Mouse (Mus musculus) forelimb bud, embryonic 11.5 days (tissue): ENCODE results near the gene Zbp1.
A peak's percentile ranks its signal among the peaks of the same experiment; 100 is the strongest.

ENCODE experiments used
- DNase-seq: peaks from one replicate; pipeline ENCODE4 v3.0.0-alpha.2; 2012; ENCODE audit warnings: low read depth, low spot score

Gene Zbp1

DNA sequence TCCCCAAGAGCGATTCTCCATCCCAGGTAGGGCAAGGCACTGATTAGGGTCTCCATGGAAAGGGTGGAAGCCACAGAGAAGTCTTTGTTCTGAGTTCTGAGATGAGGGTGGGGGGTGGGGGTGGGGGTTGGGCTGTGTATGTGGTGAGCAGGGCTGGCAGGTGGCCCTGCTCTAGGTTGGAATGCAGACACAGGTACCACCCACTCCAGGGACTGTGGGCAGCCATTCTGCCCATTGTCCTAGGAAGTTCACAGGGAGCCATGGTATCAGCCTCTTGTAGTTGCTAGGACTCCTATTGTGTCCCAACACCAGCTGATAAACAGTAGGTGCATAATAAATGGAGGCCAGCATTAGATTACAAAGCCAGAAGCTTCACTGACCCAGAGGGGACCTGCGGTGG is 28.5 kb upstream of the Zbp1 start:
- no peak for DNase-seq

DNA sequence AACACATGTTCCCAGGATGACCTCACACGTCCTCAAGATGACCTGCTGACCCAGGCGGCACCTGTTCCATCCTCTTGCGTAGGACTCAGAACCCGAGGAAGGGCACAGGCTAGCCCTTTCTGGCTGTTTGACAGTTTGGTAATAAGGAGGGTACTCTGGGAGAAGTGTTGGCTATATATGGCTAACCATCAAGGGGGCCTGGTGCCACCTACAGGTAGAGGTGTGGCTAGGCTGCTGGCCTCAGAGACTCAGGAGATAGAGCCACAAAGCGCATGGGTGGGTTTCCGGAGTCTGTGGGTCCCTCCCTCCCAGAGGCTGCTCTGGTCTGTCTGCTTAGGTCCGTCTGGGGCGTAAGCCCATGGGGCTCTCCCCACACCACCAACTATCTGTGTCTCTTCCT is 28.0 kb upstream of the Zbp1 start:
- DNase-seq: no peak

- DNase-seq: no peak
Measured at GRCm38 (mm10) chr2:173245258-173245657, 26.5 kb upstream of the Zbp1 start.

DNA sequence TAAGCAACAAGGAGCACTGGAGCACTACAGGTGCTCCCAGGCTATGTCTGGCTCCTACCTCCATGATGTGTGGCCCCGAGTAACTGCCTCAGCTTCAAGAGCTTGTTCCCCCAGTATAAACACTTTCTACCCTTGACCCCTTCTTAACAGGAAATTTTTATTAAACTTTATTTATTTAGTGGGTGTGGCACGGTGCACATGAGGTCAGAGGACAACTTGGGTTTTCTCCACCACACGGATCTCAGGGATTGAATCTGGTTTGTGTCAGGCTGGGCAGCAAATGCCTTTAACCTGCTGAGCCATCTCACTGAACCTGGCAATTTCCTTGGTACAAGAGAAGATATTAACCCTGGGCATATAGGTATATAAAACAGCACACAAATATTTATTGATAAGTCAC is 25.4 kb upstream of the Zbp1 start:
- no peak for DNase-seq

- DNase-seq: no peak
Measured at GRCm38 (mm10) chr2:173243616-173244015, 24.9 kb upstream of the Zbp1 start.

DNA sequence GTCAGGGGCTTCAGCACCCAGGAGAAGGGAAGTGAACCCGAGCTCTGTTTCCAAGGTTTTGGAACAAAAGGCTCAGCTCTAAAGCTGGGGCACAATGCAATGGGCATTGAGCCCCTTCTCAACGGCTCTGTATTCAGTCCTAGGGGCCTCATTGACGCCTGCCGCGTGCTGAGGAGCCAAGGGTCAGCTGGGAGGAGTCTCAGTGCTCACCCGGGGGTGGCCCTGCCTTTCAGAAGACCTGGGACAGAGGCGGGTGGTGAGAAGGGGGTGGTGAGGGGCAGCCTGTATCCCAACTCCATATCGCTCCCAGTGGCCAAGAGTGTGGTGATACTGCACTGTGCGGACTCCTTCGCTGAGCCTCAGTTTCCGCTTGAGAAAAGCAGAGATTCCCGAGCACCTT is 24.2 kb upstream of the Zbp1 start:
- no peak for DNase-seq

DNA sequence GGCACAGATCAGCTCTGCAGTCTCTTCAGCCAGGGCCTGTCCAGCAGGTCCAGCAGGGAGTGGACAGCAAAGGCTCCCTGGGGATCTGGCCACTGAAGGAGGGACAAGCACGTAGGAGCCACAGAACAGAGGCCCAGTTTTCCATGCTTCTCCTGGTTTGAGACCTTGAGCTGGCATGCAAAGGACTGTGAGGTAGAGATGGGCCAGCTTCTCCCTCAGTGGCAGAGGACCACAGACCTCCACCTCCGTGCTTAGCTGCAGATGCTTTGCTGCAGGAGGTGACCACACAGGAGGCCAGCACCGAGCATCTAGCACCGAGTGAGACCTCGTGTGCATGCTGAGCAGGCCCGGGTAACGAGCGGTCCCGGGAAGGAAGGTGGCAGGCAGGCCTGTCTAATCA is 22.0 kb upstream of the Zbp1 start:
- DNase-seq: no peak

DNA sequence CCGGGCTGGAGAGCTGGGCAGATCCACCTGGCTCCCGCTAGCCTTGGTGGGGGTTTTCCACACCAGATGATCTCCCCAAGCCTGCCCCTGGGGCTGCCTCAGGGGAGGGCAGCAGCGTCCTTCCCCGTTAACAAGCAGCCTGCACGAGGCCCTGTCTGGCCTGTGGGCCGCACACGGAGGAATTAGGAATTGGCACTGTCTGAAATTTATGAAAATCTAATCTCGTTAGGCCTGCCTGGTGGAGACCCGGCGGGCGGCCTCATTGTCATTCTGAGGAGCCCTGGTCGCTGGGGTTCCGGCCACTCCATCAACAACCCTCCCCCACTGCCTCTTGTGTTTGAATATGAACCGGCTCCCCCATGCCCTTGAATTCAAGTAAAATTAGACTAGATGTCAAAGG is 19.8 kb upstream of the Zbp1 start:
- DNase-seq: no peak

DNA sequence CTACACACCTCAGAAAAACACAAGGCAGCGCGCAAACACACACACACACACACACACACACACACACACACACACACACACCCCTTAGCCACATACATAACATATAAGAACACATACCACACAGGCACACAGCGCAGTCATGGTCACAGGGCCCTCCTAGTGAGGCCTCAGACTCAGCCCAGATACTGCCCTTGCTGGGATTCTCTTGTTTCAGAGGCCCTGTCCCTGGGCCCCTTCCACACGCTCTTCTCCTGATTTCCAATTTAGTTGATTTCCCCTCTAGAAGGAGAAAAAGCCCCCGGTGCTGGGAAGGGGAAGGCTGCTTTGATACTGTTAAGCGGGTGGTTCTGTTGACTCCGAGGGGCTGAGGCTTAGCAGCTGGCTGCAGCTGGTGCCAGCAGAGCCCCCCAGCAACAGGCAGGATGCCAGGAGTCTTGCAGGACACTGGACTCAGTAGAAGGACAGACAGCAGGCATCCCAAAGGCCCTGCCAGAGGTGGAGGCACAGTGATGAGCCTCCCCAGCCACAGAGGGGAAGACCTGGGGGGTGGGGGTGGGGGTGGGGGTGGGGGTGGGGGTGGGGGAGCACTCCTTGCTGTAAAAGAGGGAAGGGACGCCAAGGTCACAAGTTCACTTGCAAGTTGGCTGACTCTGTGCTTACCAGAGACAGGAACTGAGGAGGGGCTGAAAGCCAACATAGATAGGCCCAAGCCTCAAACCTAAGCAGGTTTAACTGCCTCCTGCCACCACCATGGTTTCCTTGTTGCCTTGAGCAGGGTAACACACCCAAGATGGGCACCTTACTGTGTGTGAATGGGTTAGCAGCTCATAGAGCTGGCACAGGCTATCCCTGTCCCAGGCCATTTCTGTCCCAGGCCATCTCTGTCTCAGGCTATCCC is 17.0 kb upstream of the Zbp1 start:
- DNase-seq: no peak

DNA sequence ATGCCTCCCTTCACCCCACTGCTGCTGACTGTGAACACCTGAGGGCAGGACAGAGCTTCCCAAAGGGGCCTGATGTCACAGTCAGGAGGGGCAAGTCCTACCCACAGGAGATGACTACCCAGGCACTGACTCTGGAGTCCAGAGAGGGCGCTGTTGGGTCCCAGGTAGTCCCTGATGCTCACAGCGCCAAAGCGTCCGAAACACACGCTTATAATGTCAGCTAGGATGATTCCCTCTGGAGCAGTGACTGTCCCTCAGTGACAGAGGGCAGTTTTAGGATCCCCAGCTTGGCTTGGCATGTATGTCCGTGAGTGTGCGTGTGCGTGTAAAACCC is 14.0 kb upstream of the Zbp1 start:
- DNase-seq: no peak

- DNase-seq: no peak
Measured at GRCm38 (mm10) chr2:173232065-173232765, 13.5 kb upstream of the Zbp1 start.

GRCm38 (mm10) chr2:173229578-173230224 is 11.0 kb upstream of the Zbp1 start:
- peak; percentile 92 for DNase-seq

- no peak for DNase-seq
Measured at GRCm38 (mm10) chr2:173228567-173228966, 9.8 kb upstream of the Zbp1 start.

DNA sequence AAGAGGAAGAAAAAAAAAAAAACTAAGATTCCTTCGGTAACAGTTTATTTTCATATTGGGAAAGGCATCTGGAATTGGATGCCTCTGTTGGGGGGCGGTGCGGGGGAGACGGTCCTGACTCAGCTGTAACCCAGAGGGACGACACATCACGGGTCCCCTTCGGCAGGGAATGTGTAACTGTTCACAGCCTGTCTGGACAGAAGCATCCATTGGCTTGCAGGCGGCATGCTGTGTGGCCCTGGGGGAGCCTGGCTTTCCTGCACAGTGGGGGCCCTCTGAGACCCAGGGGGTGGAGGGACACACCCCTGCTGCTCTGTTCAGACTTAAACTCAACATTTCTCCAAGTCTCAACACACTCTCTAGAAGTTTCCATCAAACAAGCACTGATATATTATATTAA is 8.1 kb upstream of the Zbp1 start:
- DNase-seq: no peak

DNA sequence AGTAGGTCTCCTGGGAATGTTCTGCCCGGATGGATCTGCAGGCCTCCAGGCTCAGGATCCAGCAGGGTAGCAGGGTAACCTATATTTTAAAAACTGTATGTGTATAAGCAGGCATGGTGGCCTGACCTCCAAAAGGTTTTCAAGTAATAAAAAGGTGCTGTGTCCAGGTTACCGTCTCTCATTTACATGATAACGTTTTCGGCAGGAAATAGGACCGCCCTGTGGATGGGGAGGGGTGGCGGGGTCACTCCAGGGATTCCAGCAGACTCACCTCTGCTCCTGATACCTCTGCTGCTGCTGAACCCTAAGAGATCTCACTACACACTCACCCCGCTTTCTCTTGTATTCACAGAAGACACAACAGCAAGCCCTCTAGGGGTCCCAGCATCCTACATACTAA is 7.2 kb upstream of the Zbp1 start:
- DNase-seq: no peak

DNA sequence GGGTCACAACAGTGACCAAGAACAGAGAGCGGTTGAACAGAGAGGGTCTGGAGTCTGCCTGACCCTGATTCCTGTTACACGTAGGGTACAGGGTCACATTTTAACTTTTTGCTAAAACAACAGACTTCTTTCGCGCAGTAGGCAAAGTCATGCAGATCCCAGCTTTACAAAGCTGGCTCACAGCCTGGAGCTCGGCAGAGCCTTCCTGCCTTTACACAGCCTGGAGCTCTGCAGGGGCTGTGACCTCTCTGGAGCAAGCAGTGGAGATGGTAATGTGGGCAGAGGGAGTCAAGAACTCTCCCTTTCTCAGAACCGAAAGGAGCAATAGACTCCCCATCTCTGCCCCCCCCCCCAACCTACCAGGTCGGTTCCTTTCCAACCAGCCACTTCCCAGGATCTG is 6.1 kb upstream of the Zbp1 start:
- DNase-seq: no peak

- no peak for DNase-seq
Measured at GRCm38 (mm10) chr2:173224097-173224496, 5.4 kb upstream of the Zbp1 start.

- DNase-seq: no peak
Measured at GRCm38 (mm10) chr2:173223496-173223895, 4.8 kb upstream of the Zbp1 start.

DNA sequence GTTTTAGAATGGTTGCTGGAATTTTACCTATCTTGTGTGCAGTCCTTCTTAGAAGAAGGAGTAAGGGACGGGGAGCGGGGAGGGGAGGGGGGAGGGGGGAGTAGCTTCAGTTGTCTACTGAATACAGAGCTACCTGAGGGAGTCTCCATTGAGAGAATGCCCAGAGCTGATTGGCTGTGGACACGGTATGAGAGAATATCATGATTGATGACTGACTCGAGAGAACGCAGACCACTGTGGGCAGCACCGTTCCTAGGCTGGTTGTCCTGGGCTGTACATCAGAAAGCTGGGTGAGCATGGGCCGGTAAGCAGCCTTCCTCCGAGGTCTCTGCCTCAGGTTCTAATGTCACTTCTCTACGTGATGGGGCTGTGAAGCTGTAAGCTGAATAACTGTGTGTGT is 2.0 kb upstream of the Zbp1 start:
- no peak for DNase-seq

DNA sequence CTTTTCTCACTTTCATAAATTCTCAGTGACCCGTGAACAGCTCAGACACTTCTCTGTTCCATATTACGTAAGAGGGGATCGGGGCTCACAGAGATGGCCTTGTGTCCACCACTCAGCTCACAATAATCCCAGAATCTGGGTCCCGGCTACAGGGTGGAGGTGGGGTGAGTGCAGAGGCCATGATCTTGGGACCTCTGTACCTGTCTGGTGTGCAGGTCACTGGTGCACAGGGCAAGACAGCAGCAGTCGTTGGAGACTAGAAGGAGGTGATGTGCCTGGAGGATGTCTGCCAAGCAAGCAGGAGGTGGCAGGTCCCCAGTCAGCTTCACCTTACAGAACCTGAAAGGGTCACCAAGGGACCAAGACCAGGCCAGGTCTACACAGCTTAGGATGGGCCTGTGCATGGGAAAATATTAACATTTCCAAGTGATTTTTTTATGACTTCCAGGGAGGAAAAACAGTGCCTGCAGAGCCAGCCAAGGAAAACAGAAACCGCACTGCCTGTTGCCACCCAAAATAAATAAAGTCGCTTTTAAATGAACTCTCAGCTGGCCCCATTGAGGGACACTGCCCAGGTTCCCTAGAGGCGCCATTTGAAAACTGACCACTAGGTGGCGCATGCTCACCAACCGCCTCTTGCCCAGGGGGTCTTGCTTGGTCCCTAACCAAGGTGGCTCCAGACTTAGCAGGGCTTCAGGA is 682 bp upstream of the Zbp1 start:
- DNase-seq: peak; percentile 63

DNA sequence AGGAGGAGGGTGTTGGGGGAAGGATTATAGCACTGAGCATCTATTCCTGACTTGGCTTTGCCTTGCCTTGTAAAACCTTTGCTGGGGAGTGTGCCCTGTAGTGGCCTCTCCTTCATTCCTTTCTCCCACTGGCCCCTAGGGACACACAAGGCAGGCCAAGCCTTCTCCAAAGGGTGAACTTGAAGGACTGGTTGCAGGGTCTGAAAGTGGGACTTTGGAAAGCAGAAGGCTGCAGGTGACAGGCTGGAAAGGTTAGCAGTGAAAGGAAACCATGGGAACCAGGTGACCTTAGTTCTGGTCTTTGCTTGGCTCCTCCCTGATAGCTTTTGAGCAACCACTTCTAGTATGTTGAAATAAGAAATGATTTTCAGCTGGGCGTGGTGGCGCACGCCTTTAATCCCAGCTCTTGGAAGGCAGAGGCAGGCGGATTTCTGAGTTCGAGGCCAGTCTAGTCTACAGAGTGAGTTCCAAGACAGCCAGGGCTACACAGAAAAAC is 912 bp downstream of the Zbp1 start:
- DNase-seq: no peak

GRCm38 (mm10) chr2:173217246-173217645 is 1.5 kb downstream of the Zbp1 start:
- no peak for DNase-seq
